Mouse (Mus musculus): Measurements from ENCODE around the gene Casp3.

Gene Casp3

GRCm38 (mm10) chr8:46606930-46607329, 10.2 kb upstream of the Casp3 start:
- no peak for DNase-seq (ENCODE audit: low read depth)

- DNase-seq (ENCODE audit: low read depth): no peak
Observed at GRCm38 (mm10) chr8:46611557-46611956, 5.5 kb upstream of the Casp3 start.

- no peak for DNase-seq (ENCODE audit: low read depth)
Observed at GRCm38 (mm10) chr8:46612913-46613312, 4.2 kb upstream of the Casp3 start.

- peak; percentile 90 for DNase-seq (ENCODE audit: low read depth)
Observed at GRCm38 (mm10) chr8:46613377-46613776, 3.7 kb upstream of the Casp3 start.

- no peak for DNase-seq (ENCODE audit: low read depth)
Observed at GRCm38 (mm10) chr8:46615936-46616335, 1.2 kb upstream of the Casp3 start.

GRCm38 (mm10) chr8:46617690-46618620, 864 bp downstream of the Casp3 start:
- DNase-seq (ENCODE audit: low read depth): no peak

- no peak for DNase-seq (ENCODE audit: low read depth)
Observed at GRCm38 (mm10) chr8:46618639-46619320, 1.7 kb downstream of the Casp3 start.

GRCm38 (mm10) chr8:46622446-46623270, 5.6 kb downstream of the Casp3 start:
- no peak for DNase-seq (ENCODE audit: low read depth)

GRCm38 (mm10) chr8:46625166-46625565, 8.1 kb downstream of the Casp3 start:
- DNase-seq (ENCODE audit: low read depth): no peak

GRCm38 (mm10) chr8:46626642-46627041, 9.6 kb downstream of the Casp3 start:
- DNase-seq (ENCODE audit: low read depth): no peak

- DNase-seq (ENCODE audit: low read depth): no peak
Observed at GRCm38 (mm10) chr8:46627881-46628280, 10.8 kb downstream of the Casp3 start.

- no peak for DNase-seq (ENCODE audit: low read depth)
Observed at GRCm38 (mm10) chr8:46628645-46629044, 11.6 kb downstream of the Casp3 start.

- no peak for DNase-seq (ENCODE audit: low read depth)
Observed at GRCm38 (mm10) chr8:46630422-46630821, 13.3 kb downstream of the Casp3 start.

GRCm38 (mm10) chr8:46630932-46631331, 13.8 kb downstream of the Casp3 start:
- DNase-seq (ENCODE audit: low read depth): no peak

- peak; percentile 67 for DNase-seq (ENCODE audit: low read depth)
Observed at GRCm38 (mm10) chr8:46639010-46639571, 22.0 kb downstream of the Casp3 start.

GRCm38 (mm10) chr8:46639852-46640251, 22.8 kb downstream of the Casp3 start:
- no peak for DNase-seq (ENCODE audit: low read depth)

GRCm38 (mm10) chr8:46641272-46641671, 24.2 kb downstream of the Casp3 start:
- DNase-seq (ENCODE audit: low read depth): no peak

- DNase-seq (ENCODE audit: low read depth): no peak
Observed at GRCm38 (mm10) chr8:46648421-46648820, 31.3 kb downstream of the Casp3 start.

GRCm38 (mm10) chr8:46651872-46652271, 34.8 kb downstream of the Casp3 start:
- no peak for DNase-seq (ENCODE audit: low read depth)

GRCm38 (mm10) chr8:46655919-46656318, 38.8 kb downstream of the Casp3 start:
- DNase-seq (ENCODE audit: low read depth): no peak

GRCm38 (mm10) chr8:46671496-46671895, 54.4 kb downstream of the Casp3 start:
- DNase-seq (ENCODE audit: low read depth): no peak

Data from fibroblast of lung, adult 2 months (primary cell).